Mouse (Mus musculus): ENCODE results near the gene Dctn2.

DNA sequence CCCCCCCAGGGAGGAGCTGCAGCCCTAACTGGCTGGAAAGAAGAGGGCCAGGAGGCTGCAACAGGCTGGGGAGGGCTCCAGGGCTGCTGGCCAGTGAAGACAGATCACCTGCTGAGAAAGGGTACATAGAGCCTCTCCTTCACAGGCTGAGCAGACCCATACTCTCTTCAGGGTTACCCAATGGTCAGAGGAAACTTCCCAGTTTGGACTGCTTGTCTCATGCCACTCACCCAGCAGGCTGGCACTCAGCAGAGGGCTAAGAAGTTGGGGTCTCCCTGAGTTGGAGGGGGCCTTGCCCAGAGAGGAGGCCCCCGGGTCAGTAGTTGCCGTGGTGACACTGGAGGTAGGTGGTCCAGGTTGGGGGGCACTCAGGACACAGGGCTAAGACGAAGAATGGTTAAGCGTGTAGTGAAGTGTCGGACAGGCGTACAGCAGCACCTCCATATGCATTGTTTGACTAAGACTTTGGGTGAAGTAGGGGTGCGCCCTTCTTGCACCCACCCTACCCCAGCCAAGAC is 18.0 kb downstream of the Dctn2 start:
- TF ChIP-seq POLR2A (IDR thresholded peaks at IDR 0.05; ENCODE audit: extremely low read depth, insufficient read depth, low read length), result no peak
- TF ChIP-seq CTCF (IDR thresholded peaks at IDR 0.05; ENCODE audit: extremely low read depth, insufficient read depth, low read length), result no peak

Measured in cortical plate, adult 2 months (tissue).